Mouse (Mus musculus): ENCODE measurements around the gene Pdk2. TPM values are rescaled to one million over a fixed set of nuclear protein-coding genes. Genes with fewer than 3 reads are reported as not detected.

Pdk2 gene
- polyA plus RNA-seq, 1 experiment: 219 TPM

DNA sequence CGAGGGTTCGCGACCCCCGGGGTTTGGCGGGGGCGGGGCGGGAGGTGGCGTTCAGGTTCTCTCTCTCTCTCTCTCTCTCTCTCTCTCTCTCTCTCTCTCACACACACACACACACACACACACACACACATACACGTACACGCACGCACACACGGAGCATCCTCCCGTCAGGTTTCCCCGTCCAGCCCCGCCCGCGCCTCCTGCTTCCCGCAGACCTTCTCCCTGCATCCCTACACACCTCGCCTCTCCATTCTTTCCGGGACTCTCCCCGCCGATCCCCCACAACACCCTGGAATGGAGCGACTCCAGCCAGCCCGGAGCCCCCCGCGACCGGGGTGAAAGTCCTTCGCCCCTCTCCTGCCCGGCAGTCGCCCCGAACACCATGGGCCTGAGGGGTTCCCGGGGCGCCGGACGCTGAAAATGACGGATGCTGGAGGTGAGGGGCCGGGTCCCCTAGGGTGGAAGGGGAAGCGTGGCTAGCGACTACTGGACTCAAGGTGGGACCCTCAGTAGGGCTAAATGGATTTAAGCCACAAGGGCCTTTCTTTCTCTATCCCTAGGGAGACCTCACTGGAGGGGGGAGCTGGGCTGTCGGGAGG, 30.9 kb downstream of the Pdk2 start:
- peak; percentile 81 for DNase-seq
- Histone ChIP-seq H3K4me3 (replicated peaks; ENCODE audit: insufficient read depth, low read depth, low read length) (peak overlapping the region; percentile 81), H3K4me1 (ENCODE audit: control insufficient read depth, insufficient read depth, low read length) (peaks cover 28% of the 10 kb centered on the region; the same call in 1 of the 2 replicates), H3K27me3 (ENCODE audit: control insufficient read depth, insufficient read depth, low read length) (no peaks in the 10 kb centered on the region), H3K27ac (ENCODE audit: insufficient read depth, low read length) (peak overlapping the region; percentile 85)
- WGBS: under 1% methylated on average over 37 of the region's 40 CpGs
- TF ChIP-seq POLR2A (IDR thresholded peaks at IDR 0.05; ENCODE audit: borderline replicate concordance, insufficient read depth, low read length) (peak; percentile 49; the same call in 1 of the 2 replicates), CTCF (IDR thresholded peaks at IDR 0.05; ENCODE audit: borderline replicate concordance, insufficient read depth, low read depth, low read length) (no peak)

DNA sequence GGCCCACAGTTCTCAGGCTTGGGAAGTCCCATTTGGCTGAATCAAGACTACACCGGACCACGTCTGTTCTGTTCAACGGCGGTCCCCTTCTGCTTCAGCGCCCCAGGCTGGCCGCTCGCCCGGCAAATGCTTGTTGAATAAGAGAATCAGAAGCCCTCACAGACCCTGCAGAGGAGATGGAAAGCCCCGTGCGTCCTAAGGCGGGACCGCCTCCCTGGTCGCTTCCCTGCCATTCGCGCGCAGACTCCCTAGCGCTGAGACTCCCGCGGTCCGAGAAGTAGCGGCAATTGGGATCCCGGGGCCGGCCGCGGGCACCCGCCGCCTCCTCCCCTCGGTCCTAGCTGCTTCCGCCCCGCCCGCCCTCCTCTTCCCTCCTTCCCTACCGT, 31.5 kb downstream of the Pdk2 start, which contains the start of gene Samd14:
Samd14 (plus strand) TSS at position 251 of the 386 bp plus-strand sequence.
- H3K27ac ChIP-seq (ENCODE audit: insufficient read depth, low read length): peak within 1 kb of the TSS; percentile 85
- no peak for TF ChIP-seq CTCF (IDR thresholded peaks at IDR 0.05; ENCODE audit: borderline replicate concordance, insufficient read depth, low read depth, low read length)
- no peak for TF ChIP-seq POLR2A (IDR thresholded peaks at IDR 0.05; ENCODE audit: borderline replicate concordance, insufficient read depth, low read length)
- peak within 1 kb of the TSS; percentile 81 for H3K4me3 ChIP-seq (replicated peaks; ENCODE audit: insufficient read depth, low read depth, low read length)
- DNase-seq: peak; percentile 76 to 79
- under 1% methylated on average over 31 of the region's 32 CpGs for WGBS
- H3K27me3 ChIP-seq (ENCODE audit: control insufficient read depth, insufficient read depth, low read length): no peaks in the 10 kb centered on the region
- peaks cover 31% of the 10 kb centered on the region for H3K4me1 ChIP-seq (ENCODE audit: control insufficient read depth, insufficient read depth, low read length)

DNA sequence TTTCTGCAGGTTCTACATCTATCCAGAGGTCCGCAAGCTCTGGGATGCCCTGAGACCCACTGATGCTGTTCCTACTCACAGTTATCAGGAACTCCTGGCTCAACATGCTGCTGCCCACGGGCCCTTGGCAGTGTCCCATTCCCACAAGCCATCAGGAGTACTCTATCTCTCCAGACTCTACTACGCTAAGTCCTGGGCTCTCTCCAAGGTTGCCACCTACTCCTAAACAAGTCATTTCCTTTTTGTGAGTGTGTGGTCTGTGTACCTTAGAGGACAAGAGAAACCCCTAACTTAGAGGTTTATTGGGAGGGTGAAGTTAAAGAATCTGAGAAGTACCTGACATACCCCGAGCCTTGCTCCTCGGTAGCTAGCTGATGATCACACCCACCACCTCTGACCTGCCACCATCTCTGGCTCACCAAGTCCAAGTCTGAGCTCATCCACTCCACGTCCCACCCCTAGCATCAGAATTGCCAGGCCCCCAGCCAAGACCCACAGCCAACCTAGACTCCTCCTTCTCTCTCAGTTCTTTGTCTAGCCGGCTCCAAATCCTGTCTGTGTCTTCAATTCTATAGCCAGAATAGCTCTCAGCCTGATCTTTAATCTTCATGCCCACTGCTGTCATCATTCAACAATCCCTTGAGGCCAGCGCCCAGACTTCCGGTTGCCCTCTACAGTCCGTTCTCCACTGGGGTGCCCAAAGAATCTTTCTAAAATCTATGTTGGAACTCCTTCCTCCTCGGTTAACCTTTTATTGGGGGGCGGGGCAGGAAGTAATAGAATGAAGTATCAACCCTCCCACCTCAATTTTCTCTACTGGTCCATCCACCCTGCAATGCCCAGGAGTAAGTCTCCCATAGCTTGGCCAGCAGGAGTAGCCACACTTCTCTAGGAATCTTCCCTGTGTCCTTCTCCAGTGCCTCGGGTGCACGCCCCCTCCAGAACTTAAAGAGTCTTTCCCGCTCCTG, 32.2 kb downstream of the Pdk2 start:
- no peak for DNase-seq
- H3K27ac ChIP-seq (ENCODE audit: insufficient read depth, low read length): peak overlapping the region; percentile 46
- H3K27me3 ChIP-seq (ENCODE audit: control insufficient read depth, insufficient read depth, low read length): no peaks in the 10 kb centered on the region
- no peak for TF ChIP-seq POLR2A (IDR thresholded peaks at IDR 0.05; ENCODE audit: borderline replicate concordance, insufficient read depth, low read length)
- no peak for TF ChIP-seq CTCF (IDR thresholded peaks at IDR 0.05; ENCODE audit: borderline replicate concordance, insufficient read depth, low read depth, low read length)
- peak overlapping the region; percentile 81 for H3K4me3 ChIP-seq (replicated peaks; ENCODE audit: insufficient read depth, low read depth, low read length)
- WGBS: 13% methylated on average over 15 of the region's 15 CpGs
- peaks cover 35% of the 10 kb centered on the region for H3K4me1 ChIP-seq (ENCODE audit: control insufficient read depth, insufficient read depth, low read length)

DNA sequence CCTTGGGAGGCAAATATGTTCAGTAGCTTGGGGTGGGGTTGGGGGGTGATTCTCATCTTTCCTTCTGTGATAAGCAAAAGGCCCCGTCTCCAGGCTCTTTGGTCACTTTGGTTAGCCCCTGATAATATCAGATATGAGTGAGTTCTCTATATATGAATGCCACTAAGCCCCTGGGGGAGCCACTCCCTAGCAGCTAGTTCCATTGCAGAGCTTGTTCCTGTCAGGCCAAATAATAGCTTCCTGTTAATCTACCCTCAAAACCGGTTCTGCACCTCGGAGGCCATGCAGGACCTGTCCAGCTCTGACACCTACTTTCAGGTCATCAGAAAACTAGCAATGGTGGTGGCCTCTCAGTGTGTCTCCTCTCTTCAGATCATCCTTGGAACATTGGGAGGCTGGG, 33.7 kb downstream of the Pdk2 start:
- Histone ChIP-seq H3K27me3 (ENCODE audit: control insufficient read depth, insufficient read depth, low read length) (no peaks in the 10 kb centered on the region), H3K27ac (ENCODE audit: insufficient read depth, low read length) (no peak overlapping the region), H3K4me3 (replicated peaks; ENCODE audit: insufficient read depth, low read depth, low read length) (no peak overlapping the region), H3K4me1 (ENCODE audit: control insufficient read depth, insufficient read depth, low read length) (peaks cover 31% of the 10 kb centered on the region)
- WGBS: 72% methylated on average over 3 of the region's 3 CpGs
- TF ChIP-seq CTCF (IDR thresholded peaks at IDR 0.05; ENCODE audit: borderline replicate concordance, insufficient read depth, low read depth, low read length) (no peak), POLR2A (IDR thresholded peaks at IDR 0.05; ENCODE audit: borderline replicate concordance, insufficient read depth, low read length) (0 out of 2 replicates have a peak, but pooled peaks have one; percentile 14)
- no peak for DNase-seq

DNA sequence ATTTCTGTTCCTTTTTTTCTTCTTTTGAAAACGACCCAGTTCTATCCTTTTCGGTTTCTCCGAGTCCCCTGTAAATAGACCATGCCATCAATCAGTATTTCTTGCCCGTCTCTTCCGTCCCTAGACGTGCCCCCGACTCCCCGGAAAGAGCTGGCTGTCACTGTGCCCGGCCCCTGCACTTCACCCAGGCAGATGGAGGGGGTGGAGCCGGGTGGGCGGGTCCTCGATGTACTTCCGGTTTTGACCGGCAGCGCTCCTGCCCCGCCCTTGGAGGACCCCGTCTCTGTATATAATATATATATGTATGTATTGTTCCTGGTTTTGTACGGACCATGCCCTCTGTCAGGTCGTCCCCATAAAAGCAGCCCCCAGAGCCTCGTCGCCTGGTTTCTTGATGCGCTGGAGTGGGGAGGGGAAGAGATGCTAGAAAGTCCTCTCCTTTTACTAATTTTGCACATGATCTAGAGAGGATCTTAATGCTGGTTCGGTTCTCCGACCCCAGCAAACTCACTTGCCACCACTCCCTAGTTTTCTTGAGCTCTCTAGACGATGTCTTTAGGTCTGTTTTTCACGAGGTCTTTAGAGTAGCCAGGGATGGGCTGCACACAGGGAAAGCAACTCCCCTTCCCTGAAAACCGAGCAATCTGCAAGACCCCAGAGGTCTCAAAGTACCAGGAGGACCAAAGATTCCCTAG, 34.5 kb downstream of the Pdk2 start:
- peak; percentile 67 to 74 for DNase-seq
- peaks cover 36% of the 10 kb centered on the region for H3K4me1 ChIP-seq (ENCODE audit: control insufficient read depth, insufficient read depth, low read length)
- no peak for TF ChIP-seq CTCF (IDR thresholded peaks at IDR 0.05; ENCODE audit: borderline replicate concordance, insufficient read depth, low read depth, low read length)
- no peak for TF ChIP-seq POLR2A (IDR thresholded peaks at IDR 0.05; ENCODE audit: borderline replicate concordance, insufficient read depth, low read length)
- H3K4me3 ChIP-seq (replicated peaks; ENCODE audit: insufficient read depth, low read depth, low read length): peak overlapping the region; percentile 43
- H3K27me3 ChIP-seq (ENCODE audit: control insufficient read depth, insufficient read depth, low read length): no peaks in the 10 kb centered on the region
- WGBS: 4% methylated on average over 27 of the region's 27 CpGs
- H3K27ac ChIP-seq (ENCODE audit: insufficient read depth, low read length): 0 out of 2 replicates have a peak overlapping the region, but pooled peaks have one; percentile 6

DNA sequence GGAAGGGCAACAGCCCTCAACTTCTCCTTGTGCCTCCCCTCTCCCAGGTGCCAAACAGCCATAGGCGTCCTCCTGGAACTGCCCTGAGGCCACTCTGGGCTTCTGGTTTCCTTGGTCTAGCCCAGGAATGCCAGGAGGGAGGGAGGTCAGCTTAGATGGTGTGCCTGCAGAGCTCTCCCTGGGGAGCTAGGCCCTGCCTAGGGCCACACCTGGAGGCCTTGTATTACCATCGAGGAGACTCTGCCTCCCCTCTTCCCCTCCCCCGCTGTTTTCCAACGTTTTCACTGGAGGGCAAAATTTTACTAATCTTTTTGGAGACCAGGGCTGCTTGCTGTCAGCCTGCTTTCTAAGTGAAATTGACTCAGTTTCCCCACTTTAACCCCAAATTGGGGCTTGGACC, 35.1 kb downstream of the Pdk2 start:
- H3K27ac ChIP-seq (ENCODE audit: insufficient read depth, low read length): no peak overlapping the region
- peaks cover 39% of the 10 kb centered on the region for H3K4me1 ChIP-seq (ENCODE audit: control insufficient read depth, insufficient read depth, low read length)
- no peaks in the 10 kb centered on the region for H3K27me3 ChIP-seq (ENCODE audit: control insufficient read depth, insufficient read depth, low read length)
- peak; percentile 30 to 39 for DNase-seq
- 31% methylated on average over 4 of the region's 4 CpGs for WGBS
- H3K4me3 ChIP-seq (replicated peaks; ENCODE audit: insufficient read depth, low read depth, low read length): no peak overlapping the region
- TF ChIP-seq CTCF (IDR thresholded peaks at IDR 0.05; ENCODE audit: borderline replicate concordance, insufficient read depth, low read depth, low read length) (no peak), POLR2A (IDR thresholded peaks at IDR 0.05; ENCODE audit: borderline replicate concordance, insufficient read depth, low read length) (no peak)

DNA sequence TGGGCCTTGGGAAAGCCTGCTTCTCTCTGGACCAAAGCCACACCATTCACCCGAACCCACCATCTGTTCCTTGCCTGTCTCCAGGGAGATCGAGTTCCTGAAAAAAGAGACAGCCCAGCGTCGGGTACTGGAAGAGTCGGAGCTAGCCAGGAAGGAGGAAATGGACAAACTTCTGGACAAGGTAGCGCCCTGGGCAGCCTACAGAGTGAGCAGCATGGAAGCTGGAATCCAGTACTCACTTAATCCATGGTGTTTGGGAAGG, 36.3 kb downstream of the Pdk2 start:
- peaks cover 50% of the 10 kb centered on the region for H3K4me1 ChIP-seq (ENCODE audit: control insufficient read depth, insufficient read depth, low read length)
- peak in 1 of 2 experiments; percentile 66 for DNase-seq
- 8% methylated on average over 6 of the region's 6 CpGs for WGBS
- H3K4me3 ChIP-seq (replicated peaks; ENCODE audit: insufficient read depth, low read depth, low read length): no peak overlapping the region
- TF ChIP-seq POLR2A (IDR thresholded peaks at IDR 0.05; ENCODE audit: borderline replicate concordance, insufficient read depth, low read length) (no peak), CTCF (IDR thresholded peaks at IDR 0.05; ENCODE audit: borderline replicate concordance, insufficient read depth, low read depth, low read length) (no peak)
- H3K27ac ChIP-seq (ENCODE audit: insufficient read depth, low read length): peak overlapping the region; percentile 20; the same call in 1 of the 2 replicates
- H3K27me3 ChIP-seq (ENCODE audit: control insufficient read depth, insufficient read depth, low read length): no peaks in the 10 kb centered on the region

Data from cerebellum, adult 2 months (tissue).